Mouse (Mus musculus) liver, postnatal 0 days (tissue): ENCODE data around the gene Ska2.

Experiments used
- CTCF ChIP-seq: sonication (generic); IDR thresholded peaks from 2 replicates; pipeline ENCODE4 v1.5.1; 2016; ENCODE audit warnings: antibody characterized with exemption, low read depth
- EP300 ChIP-seq: IDR thresholded peaks from 2 replicates; pipeline ENCODE4 v1.6.1; 2016; ENCODE audit warnings: antibody characterized with exemption, low read depth, mild to moderate bottlenecking

DNA sequence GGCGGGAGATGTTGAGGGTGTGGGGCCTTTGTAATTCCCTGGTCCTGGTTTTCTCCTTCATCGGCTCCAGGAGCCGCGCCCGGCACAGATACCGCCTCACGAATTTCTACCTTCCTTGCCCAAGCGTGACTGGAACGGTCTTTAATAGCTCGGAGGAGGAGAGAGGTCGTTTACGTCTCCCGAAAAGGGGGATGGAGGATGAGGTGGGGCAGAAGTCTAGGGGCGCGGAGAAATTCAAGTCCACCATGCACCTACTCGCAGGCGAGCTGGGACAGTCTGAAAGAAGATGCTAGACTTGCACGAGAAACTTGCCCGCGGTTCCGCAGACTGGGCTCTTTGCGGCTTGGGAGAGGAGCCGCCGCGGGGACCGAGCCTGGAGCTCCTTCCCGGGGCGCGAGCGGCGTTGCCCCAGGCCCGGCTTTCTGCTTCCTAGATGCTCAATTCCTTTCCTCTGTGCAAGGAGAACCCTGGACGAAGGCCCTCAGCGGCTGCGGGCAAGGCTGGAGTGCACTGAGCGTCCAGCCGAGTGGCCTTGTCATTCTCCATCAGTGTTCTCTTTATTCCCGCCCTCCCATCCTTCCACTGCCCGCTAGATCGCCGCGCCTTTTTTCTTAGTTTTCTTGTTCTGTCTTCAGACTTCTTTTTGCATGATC lies 611 bp downstream of the Ska2 start:
- no peak for TF ChIP-seq CTCF
- no peak for TF ChIP-seq EP300
